Mouse (Mus musculus) spleen, embryonic (tissue): ENCODE results near the gene Safb.

Experiments
- CTCF ChIA-PET: fragments of 350-600 bp; sonication (Branson Sonifier 250); formaldehyde crosslinking; loops from one replicate; lab custom pipeline; 2022; lab: Charles Lee

Safb gene

GRCm38 (mm10) chr17:56559386-56559785 lies 25.2 kb upstream of the Safb start:
- CTCF ChIA-PET, result no interaction called here

DNA sequence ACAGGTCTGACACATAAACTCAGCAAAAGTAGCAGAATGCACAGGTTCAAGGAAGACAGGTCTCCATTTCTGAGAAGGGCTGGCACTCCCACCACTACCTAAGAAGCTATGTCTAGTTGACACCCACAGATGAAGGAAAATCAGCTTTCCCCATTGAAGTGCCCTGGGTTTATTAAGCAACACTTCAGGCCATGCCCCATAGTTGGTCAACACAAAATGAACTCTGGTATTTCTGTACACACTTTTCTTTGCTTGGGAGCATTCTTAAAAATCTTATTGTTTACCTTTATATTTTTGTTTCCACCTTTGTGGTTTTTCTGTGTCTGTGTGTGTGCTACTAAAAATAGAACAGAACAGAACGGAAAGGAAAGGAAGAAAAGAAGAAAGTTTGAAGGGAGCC lies 24.5 kb upstream of the Safb start:
- CTCF ChIA-PET, result interaction anchor here (0.6 to 0.9 kb wide), 3 partner anchors 26 to 89 kb away, joined by 3 to 11 read pairs (median 4); no protein-coding TSS in a partner anchor

- CTCF ChIA-PET, result no interaction called here
These were observed 22.8 kb upstream of the Safb start for GRCm38 (mm10) chr17:56561866-56562265.

GRCm38 (mm10) chr17:56566293-56566692 lies 18.3 kb upstream of the Safb start:
- CTCF ChIA-PET, result no interaction called here

DNA sequence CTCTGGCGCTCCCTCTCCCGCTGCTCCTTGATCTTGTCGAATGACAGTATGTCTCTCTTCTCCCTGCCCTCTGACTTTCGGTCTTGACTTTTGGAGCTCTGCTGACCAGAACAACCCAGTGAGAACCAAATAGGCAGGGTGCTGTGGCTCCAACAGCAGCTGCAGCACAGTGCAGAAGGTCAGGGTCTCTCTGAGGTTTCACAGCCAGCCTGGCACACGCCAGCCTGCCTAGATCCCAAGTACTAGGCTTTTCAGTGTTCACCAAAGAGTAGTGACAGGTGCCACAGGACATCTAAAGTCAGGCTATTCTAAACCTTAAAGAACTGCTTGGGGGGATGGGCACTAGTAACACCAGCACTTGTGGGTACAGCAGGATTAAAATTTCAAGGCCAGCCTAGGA lies 17.7 kb upstream of the Safb start:
- CTCF ChIA-PET, result no interaction called here

- CTCF ChIA-PET, result no interaction called here
These were observed 17.3 kb upstream of the Safb start for GRCm38 (mm10) chr17:56567370-56567769.

DNA sequence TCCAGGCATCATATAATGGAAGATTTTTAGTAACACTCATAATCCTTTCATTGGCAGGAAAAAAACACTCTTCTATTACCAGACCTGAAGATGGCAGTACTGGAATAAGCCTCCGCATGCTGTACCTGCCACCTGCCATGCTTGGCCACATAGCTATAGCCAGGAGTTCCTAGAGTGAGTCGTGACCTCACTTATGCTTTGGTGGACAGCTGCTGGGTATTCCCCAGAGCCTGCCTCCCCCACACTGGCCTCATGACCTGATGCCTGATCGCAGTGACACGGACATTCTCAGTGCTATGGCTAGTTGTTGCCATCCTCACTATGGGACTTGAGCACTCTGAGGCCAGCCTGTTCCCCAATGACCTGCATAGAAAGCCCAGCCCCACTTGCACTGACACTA lies 14.3 kb upstream of the Safb start:
- CTCF ChIA-PET, result no interaction called here

- CTCF ChIA-PET, result interaction anchor here (1.0 kb wide), 1 partner anchor 26 kb away, joined by 3 read pairs; no protein-coding TSS in a partner anchor
These were observed 12.5 kb upstream of the Safb start for GRCm38 (mm10) chr17:56572154-56572553.

DNA sequence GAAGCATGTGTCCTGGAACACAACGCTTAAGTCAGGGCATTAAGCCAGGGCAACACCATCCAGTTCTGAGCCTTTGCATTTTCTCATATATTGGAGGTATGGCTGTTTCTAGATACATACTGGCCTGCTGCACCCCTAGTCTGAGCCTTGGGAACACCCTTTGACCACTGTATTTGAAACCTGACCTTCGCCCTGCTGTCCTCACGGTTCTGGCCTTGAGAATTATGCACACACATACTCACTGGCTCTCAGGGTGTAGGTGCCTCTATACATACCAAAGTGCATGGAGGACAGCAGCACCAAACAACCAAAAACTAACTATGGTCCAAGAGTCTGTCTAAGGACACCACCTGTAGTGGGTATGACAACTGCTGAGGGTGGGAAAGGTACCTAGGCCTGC lies 11.7 kb upstream of the Safb start:
- CTCF ChIA-PET, result no interaction called here

DNA sequence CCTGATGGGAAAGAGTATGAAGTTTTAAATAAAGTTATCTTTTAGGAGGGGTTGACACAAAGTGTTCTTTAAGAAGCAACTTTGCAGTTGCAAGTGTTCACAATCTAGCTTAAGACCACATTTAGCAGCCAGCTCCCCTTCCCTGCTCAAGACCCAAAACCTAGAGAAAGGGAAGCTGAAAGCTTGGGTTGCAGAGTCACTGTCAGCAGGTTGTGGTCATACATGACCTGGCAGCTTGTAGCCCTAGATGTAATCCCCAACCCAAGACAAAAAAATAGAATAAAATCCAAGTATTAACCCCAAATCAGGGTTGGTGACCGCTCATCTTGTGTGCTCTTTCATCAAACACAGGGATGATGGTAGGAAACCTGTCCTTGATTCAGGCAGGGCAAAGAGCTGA lies 1.6 kb upstream of the Safb start:
- CTCF ChIA-PET, result no interaction called here

DNA sequence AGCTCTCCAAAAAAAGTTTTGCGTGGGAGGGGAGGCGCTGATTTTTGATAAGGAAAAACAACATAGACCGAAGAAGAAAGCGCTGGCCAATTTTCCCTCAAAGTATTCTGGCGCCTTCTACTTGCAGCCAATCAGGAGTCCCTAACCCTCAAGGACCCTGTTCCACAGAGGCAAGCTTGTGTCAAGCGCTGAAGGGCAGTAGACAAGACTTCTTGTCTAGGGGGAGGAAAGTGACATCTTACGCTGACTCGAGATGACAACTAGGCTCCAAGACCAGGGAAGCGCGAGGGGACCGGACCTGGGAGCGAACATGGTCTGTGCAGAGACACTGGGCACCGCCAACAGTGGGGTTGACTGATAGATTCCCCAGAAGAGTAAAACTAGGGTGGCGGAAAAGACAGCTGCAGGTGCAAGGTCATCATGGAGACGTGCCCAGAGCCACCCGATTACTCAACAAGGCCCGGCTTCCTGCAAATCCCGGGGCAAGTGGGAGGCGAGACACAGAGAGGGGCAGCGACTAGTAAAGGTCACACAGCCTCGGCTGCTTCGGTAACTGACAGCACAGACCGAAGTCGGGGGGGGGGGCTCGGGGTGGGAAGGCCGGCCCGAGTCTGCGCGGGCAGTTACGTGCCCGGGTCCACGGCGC lies 891 bp upstream of the Safb start:
- CTCF ChIA-PET, result interaction anchor here (0.6 to 0.7 kb wide), 2 partner anchors 25 to 29 kb away, joined by 3 read pairs; no protein-coding TSS in a partner anchor

DNA sequence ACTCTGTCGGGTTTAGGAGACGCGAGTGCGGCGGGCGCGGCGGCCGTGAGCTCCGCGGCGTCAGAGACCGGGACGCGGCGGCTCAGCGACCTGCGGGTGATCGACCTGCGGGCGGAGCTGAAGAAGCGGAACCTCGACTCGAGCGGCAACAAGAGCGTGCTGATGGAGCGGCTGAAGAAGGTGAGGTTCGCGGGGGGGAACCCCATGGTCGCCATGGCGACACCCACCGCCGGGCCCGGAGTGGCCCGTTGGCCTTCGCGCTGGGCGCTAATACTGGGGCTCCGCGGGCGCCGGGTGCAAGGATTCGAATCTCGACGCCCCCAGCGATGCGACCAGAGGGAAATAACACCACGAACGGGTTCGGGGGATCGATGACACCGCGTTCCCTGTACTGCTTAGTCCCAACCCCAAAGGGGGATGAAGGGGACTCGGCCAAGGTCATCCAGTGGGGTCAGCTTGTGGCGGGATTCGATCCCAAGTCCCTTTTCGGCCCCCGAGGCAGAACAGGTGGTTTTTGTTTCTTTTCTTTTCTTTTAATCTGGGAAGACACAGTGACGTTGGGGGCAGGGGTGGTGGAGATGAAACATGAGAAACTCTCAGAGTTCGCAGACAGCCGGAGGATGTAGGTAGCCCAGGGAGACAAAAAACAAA lies 671 bp downstream of the Safb start:
- CTCF ChIA-PET, result interaction anchor here (0.6 to 1.4 kb wide), 2 partner anchors 19 to 20 kb away, joined by 3 to 5 read pairs; no protein-coding TSS in a partner anchor

GRCm38 (mm10) chr17:56587773-56588172 lies 3.1 kb downstream of the Safb start:
- CTCF ChIA-PET, result no interaction called here

DNA sequence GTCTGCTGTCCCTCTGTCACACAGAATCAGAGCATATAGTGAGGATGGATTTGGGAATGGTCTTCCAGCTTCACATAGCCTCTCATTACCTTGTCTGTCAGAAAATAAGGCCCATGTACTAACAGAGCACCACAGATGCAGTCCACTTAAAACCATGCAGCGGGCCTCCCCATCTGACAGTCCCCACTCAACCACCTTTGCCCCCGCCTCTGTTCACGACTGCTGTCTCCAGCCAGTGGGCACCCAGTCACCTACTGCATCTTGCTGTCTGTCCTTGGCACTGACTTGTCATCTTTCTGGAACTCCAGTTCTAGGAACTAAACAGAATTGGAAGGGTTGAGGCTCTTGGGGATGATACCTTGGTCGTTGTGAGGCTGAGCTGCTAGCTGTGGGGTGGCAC lies 4.3 kb downstream of the Safb start:
- CTCF ChIA-PET, result no interaction called here

DNA sequence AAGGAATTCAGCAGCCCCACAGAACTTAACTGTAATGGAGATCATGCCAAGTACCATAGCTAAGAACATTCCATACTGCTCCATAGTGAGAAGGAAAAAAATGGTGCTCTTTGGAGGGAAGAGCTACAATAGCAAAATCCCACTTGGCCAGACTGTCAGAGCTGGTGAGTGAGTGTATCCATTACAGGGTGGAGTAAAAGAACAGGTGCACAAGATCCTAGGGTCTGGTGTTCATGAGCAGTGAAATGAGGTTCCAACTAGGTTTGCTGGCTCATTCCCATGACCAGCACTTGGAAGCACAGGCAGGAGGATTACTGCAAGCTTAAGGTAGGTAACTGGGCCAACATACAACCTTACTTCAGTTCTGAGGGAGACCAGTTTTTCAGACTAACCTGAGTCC lies 7.9 kb downstream of the Safb start:
- CTCF ChIA-PET, result no interaction called here

DNA sequence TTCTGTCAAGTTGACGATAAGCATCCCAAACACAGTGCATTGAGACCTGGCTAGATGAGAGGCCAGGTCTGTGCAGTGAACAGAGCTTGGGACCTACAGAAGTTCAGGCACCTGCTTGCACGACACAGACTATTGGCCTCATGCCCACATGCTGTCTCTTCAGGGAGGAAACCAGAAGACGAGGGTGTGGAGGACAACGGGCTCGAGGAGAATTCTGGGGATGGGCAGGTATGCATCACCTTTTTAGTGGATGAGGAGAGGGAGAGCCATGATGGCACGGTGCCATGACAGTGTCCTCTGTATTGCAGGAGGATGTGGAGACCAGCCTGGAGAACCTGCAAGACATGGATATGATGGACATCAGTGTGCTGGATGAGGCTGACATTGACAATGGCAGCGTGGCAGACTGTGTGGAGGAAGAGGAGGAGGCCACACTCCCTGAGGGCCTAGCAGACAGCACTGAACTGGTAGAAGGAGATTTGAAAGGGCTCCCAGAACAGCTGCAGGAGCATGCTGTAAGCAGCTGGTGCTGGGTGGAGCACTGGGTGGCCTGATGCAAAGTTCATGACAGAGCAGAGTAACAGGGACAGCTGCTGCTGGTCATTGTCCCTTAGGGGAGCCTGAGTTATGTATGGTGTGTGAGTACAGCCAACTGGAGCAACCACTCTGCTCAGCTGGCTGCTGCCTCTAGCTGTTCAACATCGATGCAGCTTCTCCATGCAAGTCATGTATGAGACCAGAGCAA lies 9.1 kb downstream of the Safb start:
- CTCF ChIA-PET, result interaction anchor here (0.5 kb wide), 1 partner anchor 92 kb away, joined by 5 read pairs; no protein-coding TSS in a partner anchor

- CTCF ChIA-PET, result interaction anchor here (1.2 kb wide), 1 partner anchor 17 kb away, joined by 5 read pairs; no protein-coding TSS in a partner anchor
These were observed 18.8 kb downstream of the Safb start for GRCm38 (mm10) chr17:56603186-56604069.

GRCm38 (mm10) chr17:56604070-56604380 lies 19.4 kb downstream of the Safb start:
- CTCF ChIA-PET, result interaction anchor here (1.2 kb wide), 1 partner anchor 18 kb away, joined by 5 read pairs; no protein-coding TSS in a partner anchor

DNA sequence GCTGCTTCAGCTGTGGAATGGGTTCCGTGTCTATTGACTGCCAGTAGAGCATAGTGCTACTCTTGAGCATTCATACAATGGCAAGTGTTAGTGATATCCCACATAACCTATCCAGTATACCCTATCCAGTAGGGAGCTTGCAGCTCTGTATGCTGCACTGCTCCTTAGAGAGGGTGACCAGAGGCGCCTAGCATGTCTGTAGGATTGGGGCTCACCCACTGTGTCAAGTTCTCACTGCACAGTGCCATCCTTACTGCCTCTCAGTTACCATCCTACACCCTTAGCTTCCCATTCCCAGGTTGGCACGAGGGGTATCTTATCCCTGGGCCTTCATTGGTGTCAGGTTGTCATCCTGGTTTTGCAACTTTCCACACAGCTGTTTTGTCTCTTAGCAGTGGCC lies 19.8 kb downstream of the Safb start:
- CTCF ChIA-PET, result interaction anchor here (1.2 kb wide), 1 partner anchor 18 kb away, joined by 5 read pairs; no protein-coding TSS in a partner anchor

- CTCF ChIA-PET, result interaction anchor here (0.6 to 0.8 kb wide), 2 partner anchors 20 to 616 kb away, joined by 3 to 4 read pairs; no protein-coding TSS in a partner anchor
These were observed 20.8 kb downstream of the Safb start for GRCm38 (mm10) chr17:56605431-56605830.

- CTCF ChIA-PET, result interaction anchor here (0.5 kb wide), 1 partner anchor 245 kb away, joined by 7 read pairs; no protein-coding TSS in a partner anchor
These were observed 23.0 kb downstream of the Safb start for GRCm38 (mm10) chr17:56607521-56608062.
